Mouse (Mus musculus) C2C12 (cell line): ENCODE measurements around the gene Zfp784. TPM values are rescaled to one million over a fixed set of nuclear protein-coding genes. Genes with fewer than 3 reads are reported as not detected.

Source experiments
- H3K27me3 ChIP-seq: one replicate; pipeline ENCODE4 v1.6.1; 2011; ENCODE audit not compliant: control insufficient read depth, insufficient read depth, insufficient read length
- H3K36me3 ChIP-seq: one replicate; pipeline ENCODE4 v1.6.1; 2011; ENCODE audit not compliant: control insufficient read depth, insufficient read depth
- H3K4me3 ChIP-seq: one replicate; pipeline ENCODE4 v1.5.1; 2011; ENCODE audit warnings: mild to moderate bottlenecking, control low read depth; ENCODE audit not compliant: poor library complexity, insufficient read depth, severe bottlenecking
- H3K79me2 ChIP-seq: one replicate; pipeline ENCODE4 v1.6.1; 2011; ENCODE audit not compliant: control insufficient read depth, insufficient read depth
- H3K79me3 ChIP-seq: one replicate; pipeline ENCODE4 v1.6.1; 2011; ENCODE audit warnings: low read depth, control low read depth
- H3ac ChIP-seq: one replicate; pipeline ENCODE3; 2011; ENCODE audit warnings: low read depth; ENCODE audit not compliant: control insufficient read depth, insufficient read length
- CEBPB ChIP-seq: IDR thresholded peaks from one replicate; pipeline ENCODE4 v1.6.1; 2011; ENCODE audit warnings: low read depth, mild to moderate bottlenecking, control low read depth, moderate library complexity
- CTCF ChIP-seq: IDR thresholded peaks from one replicate; pipeline ENCODE4 v1.5.1; 2011; ENCODE audit not compliant: control insufficient read depth, insufficient read depth, insufficient read length
- FOSL1 ChIP-seq: IDR thresholded peaks from one replicate; pipeline ENCODE4 v1.8.0; 2011; ENCODE audit warnings: mild to moderate bottlenecking, low read length; ENCODE audit not compliant: poor library complexity, insufficient read depth, severe bottlenecking
- MAX ChIP-seq: IDR thresholded peaks from one replicate; pipeline ENCODE4 v1.6.1; 2011; ENCODE audit warnings: mild to moderate bottlenecking, control low read depth
- MYOD1 ChIP-seq: IDR thresholded peaks from one replicate; pipeline ENCODE4 v1.6.1; 2011; ENCODE audit warnings: low read depth; ENCODE audit not compliant: control insufficient read depth, insufficient read length
- MYOG ChIP-seq: IDR thresholded peaks from one replicate; pipeline ENCODE4 v1.6.1; 2011; ENCODE audit not compliant: control insufficient read depth, insufficient read length; ENCODE audit errors: extremely low read depth
- USF1 ChIP-seq: IDR thresholded peaks from one replicate; pipeline ENCODE4 v1.6.1; 2011; ENCODE audit warnings: low read depth, mild to moderate bottlenecking, control low read depth, moderate library complexity
- polyA plus RNA-seq: library from polyadenylated mRNA; unstranded; fragments of >200 nt; fragmentation: generic; extraction: Trizol; gene quantifications from one replicate; pipeline ENCODE4 v1.2.1, GENCODE M21; 2012; ENCODE audit warnings: missing spikeins

The Zfp784 gene
- polyA plus RNA-seq, 1 experiment = 1.5 TPM

DNA sequence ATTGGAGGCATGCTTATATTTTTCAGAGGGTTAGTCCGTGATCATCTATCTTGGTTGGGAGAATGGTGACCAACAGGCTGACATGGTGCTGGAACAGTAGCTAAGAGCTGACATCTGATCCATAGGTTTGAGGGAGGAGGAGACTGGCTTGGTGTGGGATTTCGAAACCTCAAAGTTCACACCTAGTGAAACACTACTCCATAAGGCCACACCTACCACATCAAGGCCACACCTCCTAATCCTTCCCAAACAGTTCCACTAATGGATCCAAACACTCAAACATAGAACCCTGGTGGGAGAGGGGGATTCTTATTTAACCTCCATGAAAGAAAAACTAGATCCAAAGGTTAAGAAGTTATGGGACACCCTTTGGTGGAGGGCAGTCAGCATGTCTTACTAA is 21.3 kb downstream of the Zfp784 start:
- Histone ChIP-seq H3K36me3 (peaks cover 20% of the 10 kb centered on the region), H3K79me3 (peaks cover 18% of the 10 kb centered on the region), H3K79me2 (peaks cover 33% of the 10 kb centered on the region), H3K27me3 (no peaks in the 10 kb centered on the region), H3ac (no peak overlapping the region), H3K4me3 (no peak overlapping the region)
- TF ChIP-seq MYOD1 = no peak
- TF ChIP-seq USF1 = no peak
- no peak for TF ChIP-seq MYOG
- TF ChIP-seq CTCF = no peak
- no peak for TF ChIP-seq CEBPB
- no peak for TF ChIP-seq MAX
- no peak for TF ChIP-seq FOSL1

DNA sequence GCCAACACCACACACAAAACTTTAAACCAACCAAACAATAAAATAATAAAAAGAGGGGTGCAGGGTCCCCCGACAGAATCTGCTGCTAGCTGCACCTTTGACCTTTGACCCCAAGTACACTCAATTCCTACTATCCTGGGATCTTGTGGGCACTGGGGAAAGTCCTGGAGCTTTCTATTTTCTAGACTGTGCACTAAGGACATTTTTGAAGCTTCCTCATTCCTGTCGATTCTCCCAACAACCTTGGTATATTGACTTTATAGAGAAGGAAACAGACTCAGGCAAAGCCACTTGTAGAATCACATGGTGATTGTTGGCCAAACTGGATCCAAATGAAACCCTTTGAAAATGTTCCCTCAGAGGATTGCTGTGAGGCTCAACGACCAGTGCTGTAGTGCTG is 22.2 kb downstream of the Zfp784 start:
- Histone ChIP-seq H3K4me3 (peak overlapping the region; percentile 68), H3ac (peak overlapping the region; percentile 35), H3K79me3 (peaks cover 10% of the 10 kb centered on the region), H3K79me2 (peaks cover 24% of the 10 kb centered on the region), H3K36me3 (peaks cover 24% of the 10 kb centered on the region), H3K27me3 (no peaks in the 10 kb centered on the region)
- TF ChIP-seq USF1 (no peak), CEBPB (no peak), CTCF (no peak), FOSL1 (no peak), MAX (no peak), MYOG (no peak), MYOD1 (no peak)

DNA sequence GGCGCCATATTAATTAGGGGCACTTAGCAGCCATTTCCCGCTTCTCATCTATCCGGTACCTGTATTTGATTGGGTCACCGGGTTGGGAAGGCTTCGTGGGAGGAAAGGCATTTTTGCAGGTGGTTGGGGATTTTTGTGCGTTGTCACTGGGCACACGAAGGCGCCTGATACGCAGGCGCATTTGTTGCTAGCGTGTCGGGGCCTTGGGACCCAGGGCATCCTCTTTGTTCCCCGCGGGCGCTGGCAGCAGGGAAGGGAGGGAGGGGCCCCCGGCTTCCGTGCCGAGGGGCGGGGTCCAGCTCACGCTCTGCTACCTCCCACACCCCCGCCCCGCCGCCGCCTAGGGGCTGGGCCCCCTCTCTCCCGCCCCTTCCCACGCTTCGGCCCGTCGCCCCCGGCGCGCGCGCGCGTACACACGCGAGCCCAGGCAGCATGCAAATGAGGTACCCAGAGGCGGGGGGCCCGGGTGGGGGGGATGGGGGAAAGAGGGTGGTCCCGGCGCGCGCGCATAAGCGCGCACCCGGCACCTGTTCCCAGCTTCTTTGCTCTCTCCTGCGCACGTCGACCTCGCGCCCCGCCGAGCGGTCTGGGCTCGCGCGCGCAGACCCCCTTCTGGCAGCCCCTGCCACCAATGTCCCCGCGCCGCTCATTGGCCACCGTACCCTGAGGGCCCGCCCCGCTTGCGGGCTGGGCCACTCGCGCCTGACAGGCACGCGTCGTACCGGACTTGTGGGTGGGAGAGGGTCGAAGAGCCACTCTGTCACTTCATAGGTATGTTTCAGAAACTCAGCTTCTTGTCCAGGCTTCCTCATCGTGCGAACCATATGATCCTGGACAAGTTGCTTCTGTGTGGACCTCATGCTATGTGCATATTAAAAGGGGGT is 22.9 kb downstream of the Zfp784 start, which contains the start of gene Gm44973:
Gm44973 (plus strand) TSS at position 379 of the 884 bp plus-strand sequence.
- Histone ChIP-seq H3ac (peak within 1 kb of the TSS; percentile 98), H3K79me3 (peaks cover 6% of the 10 kb centered on the region), H3K4me3 (peak within 1 kb of the TSS; percentile 68), H3K79me2 (peaks cover 18% of the 10 kb centered on the region), H3K27me3 (no peaks in the 10 kb centered on the region), H3K36me3 (peaks cover 29% of the 10 kb centered on the region)
- TF ChIP-seq CEBPB (no peak), MYOG (no peak), CTCF (no peak), USF1 (no peak), MAX (peak; percentile 28)

DNA sequence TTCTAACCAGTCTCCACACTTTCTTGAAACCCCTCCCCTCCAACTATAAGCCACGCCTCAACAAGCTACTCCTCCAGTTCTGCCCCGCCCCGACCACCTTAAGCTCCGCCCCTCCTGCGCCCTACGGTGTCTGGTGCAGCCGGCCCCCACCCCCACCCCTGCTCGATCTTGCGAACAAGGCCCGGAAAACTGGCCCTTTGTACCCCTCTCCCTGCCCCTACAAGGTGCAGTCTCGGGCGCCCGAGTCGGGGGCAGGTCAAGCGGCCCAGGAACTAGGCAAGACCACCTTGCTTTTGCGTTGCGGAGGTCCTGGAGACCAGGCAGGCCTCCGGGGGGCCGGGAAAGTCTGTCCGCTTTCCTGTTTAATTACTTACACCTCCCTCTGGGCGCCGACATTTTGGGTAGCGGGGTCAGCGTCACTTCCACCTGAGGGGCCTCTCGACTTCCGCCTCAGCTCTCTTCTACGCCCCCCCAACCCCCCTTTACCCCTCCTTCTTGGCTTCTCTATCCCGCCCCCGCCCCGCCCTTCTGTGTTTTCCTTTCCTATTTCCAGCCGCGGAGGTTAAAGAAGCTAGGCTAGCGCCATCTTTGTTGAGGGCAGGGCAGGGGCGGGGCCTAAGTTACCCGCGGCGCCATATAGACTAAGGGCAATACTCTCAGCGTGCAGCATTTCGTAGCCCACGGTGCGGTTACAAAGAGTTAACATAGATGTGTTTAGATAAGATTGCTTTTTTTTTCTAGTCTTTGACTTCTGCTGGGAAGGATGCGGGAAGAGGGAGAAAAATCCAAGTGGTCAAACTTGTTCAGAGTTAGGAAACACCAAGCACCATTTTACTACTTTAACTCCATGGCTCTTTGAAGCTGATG is 23.8 kb downstream of the Zfp784 start, which contains the start of the genes Zfp524 and Fiz1:
Zfp524 (plus strand) TSS at position 165 of the 867 bp plus-strand sequence.
Fiz1 (minus strand) TSS at position 447 of the 867 bp plus-strand sequence.
- peak within 1 kb of the TSS; percentile 98 for H3ac ChIP-seq
- H3K79me2 ChIP-seq = peaks cover 18% of the 10 kb centered on the region
- no peak for TF ChIP-seq MAX
- no peak for TF ChIP-seq FOSL1
- TF ChIP-seq MYOG = no peak
- TF ChIP-seq MYOD1 = no peak
- TF ChIP-seq CTCF = no peak
- no peak for TF ChIP-seq USF1
- TF ChIP-seq CEBPB = no peak
- H3K27me3 ChIP-seq = no peaks in the 10 kb centered on the region
- peak within 1 kb of the TSS; percentile 68 for H3K4me3 ChIP-seq
- peaks cover 6% of the 10 kb centered on the region for H3K79me3 ChIP-seq
- peaks cover 33% of the 10 kb centered on the region for H3K36me3 ChIP-seq

DNA sequence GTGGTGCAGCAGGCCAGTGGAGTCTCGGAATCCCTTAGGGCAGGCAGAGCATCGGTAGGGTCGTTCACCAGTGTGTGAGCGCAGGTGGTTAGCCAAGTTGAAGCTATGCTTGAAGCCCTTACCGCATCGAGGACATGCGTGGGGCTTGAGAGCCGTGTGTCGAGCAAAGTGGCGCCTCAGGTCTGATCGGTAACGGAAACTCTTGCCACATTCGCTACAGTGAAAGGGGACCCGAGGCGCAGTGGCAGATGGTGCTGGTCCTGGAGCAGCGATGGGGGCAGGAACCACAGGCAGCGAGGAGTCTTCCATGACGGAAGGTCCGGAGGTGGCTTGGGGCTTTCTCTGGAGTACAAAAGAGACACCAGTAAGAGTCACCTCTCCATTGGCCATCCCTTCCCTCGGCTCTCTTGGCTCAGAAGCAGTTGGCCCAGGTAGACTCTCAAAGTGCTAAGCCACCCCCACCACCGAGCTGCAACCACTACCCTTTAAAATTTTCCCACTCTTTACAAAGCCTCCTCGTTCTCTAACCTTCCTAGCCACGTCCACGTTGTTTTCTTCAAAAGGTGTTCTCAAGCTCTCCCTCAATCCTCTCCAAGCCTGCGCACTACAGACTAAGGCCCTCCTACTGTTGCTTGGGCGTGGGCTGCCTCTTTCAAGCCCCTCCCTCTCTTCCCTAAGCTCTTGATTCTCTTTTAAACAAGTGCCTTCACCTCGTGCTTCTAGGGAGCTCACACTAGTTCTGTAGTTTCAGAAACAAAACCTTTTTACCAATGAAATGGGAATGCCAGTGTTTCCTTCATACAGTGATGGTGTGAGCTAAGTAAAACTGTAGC is 25.3 kb downstream of the Zfp784 start:
- TF ChIP-seq MYOD1 = no peak
- no peak for TF ChIP-seq MAX
- no peak for TF ChIP-seq CTCF
- no peak for TF ChIP-seq FOSL1
- peaks cover 4% of the 10 kb centered on the region for H3K79me3 ChIP-seq
- H3K4me3 ChIP-seq = no peak overlapping the region
- H3K79me2 ChIP-seq = peaks cover 11% of the 10 kb centered on the region
- peaks cover 43% of the 10 kb centered on the region for H3K36me3 ChIP-seq
- H3ac ChIP-seq = no peak overlapping the region
- no peaks in the 10 kb centered on the region for H3K27me3 ChIP-seq
